Mouse (Mus musculus): ENCODE results near the gene Ccdc61. TPM values are rescaled to one million over a fixed set of nuclear protein-coding genes. Genes with fewer than 3 reads are reported as not detected.

Gene Ccdc61
- polyA plus RNA-seq, 1 experiment from 2014 or later = 35.7 TPM

GRCm38 (mm10) chr7:18922807-18923206 lies 12.6 kb upstream of the Ccdc61 start:
- H3K27ac ChIP-seq (ENCODE audit: low read depth, low read length) = peak overlapping the region; percentile 96
- no peak overlapping the region for H3K4me3 ChIP-seq (ENCODE audit: low read length)
- H3K9me3 ChIP-seq (ENCODE audit: control insufficient read depth, low read length) = no peaks in the 10 kb centered on the region
- H3K4me2 ChIP-seq (ENCODE audit: low read length) = peak overlapping the region; percentile 43
- no peaks in the 10 kb centered on the region for H3K36me3 ChIP-seq (ENCODE audit: control insufficient read depth, insufficient read depth, low read length)
- no peaks in the 10 kb centered on the region for H3K27me3 ChIP-seq (replicated peaks; ENCODE audit: control insufficient read depth, insufficient read depth, low read length)
- peaks cover 41% of the 10 kb centered on the region for H3K4me1 ChIP-seq (ENCODE audit: control insufficient read depth, insufficient read depth, low read depth, low read length)
- ATAC-seq = peak; percentile 5
- WGBS = 11% methylated on average over 5 of the region's 5 CpGs
- no peak overlapping the region for H3K9ac ChIP-seq (ENCODE audit: low read depth, low read length)

GRCm38 (mm10) chr7:18921069-18921468 lies 10.9 kb upstream of the Ccdc61 start:
- no peaks in the 10 kb centered on the region for H3K9me3 ChIP-seq (ENCODE audit: control insufficient read depth, low read length)
- peak overlapping the region; percentile 64 for H3K27ac ChIP-seq (ENCODE audit: low read depth, low read length)
- WGBS = 5% methylated on average over 12 of the region's 12 CpGs
- H3K4me3 ChIP-seq (ENCODE audit: low read length) = peak overlapping the region; percentile 1; the same call in 1 of the 2 replicates
- no peaks in the 10 kb centered on the region for H3K27me3 ChIP-seq (replicated peaks; ENCODE audit: control insufficient read depth, insufficient read depth, low read length)
- peak overlapping the region; percentile 47 for H3K4me2 ChIP-seq (ENCODE audit: low read length)
- H3K9ac ChIP-seq (ENCODE audit: low read depth, low read length) = peak overlapping the region; percentile 25
- peak; percentile 35; the same call in 1 of the 2 replicates for ATAC-seq
- H3K4me1 ChIP-seq (ENCODE audit: control insufficient read depth, insufficient read depth, low read depth, low read length) = peaks cover 38% of the 10 kb centered on the region
- H3K36me3 ChIP-seq (ENCODE audit: control insufficient read depth, insufficient read depth, low read length) = no peaks in the 10 kb centered on the region

- Histone ChIP-seq H3K36me3 (ENCODE audit: control insufficient read depth, insufficient read depth, low read length) (no peaks in the 10 kb centered on the region), H3K27ac (ENCODE audit: low read depth, low read length) (0 out of 2 replicates have a peak overlapping the region, but pooled peaks have one; percentile 34), H3K4me2 (ENCODE audit: low read length) (no peak overlapping the region), H3K9ac (ENCODE audit: low read depth, low read length) (no peak overlapping the region), H3K4me3 (ENCODE audit: low read length) (no peak overlapping the region), H3K4me1 (ENCODE audit: control insufficient read depth, insufficient read depth, low read depth, low read length) (peaks cover 18% of the 10 kb centered on the region), H3K9me3 (ENCODE audit: control insufficient read depth, low read length) (no peaks in the 10 kb centered on the region), H3K27me3 (replicated peaks; ENCODE audit: control insufficient read depth, insufficient read depth, low read length) (no peaks in the 10 kb centered on the region)
- WGBS = 47% methylated on average over 3 of the region's 3 CpGs
- no peak for ATAC-seq
Measured at GRCm38 (mm10) chr7:18917931-18918330, 7.7 kb upstream of the Ccdc61 start.

DNA sequence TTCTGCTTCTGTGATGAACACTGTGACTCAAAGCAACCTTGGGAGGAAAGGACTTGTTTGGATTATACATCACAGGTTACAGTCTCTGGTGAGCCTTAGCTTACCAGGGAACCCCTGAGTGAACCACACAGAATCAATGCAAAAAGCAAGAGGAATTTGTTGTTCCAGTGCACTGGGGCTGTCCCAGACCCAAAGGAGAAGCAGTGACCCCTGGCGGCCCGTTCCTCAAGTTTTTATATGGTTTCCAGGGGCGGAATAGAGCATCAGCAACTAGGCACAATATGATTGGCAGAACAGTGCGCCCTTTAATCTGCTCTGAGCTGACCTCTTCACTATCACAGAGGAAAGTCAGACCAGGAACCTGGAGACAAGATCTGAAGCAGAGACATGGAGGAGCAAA lies 6.0 kb upstream of the Ccdc61 start:
- Histone ChIP-seq H3K27ac (ENCODE audit: low read depth, low read length) (no peak overlapping the region), H3K9me3 (ENCODE audit: control insufficient read depth, low read length) (no peaks in the 10 kb centered on the region), H3K4me1 (ENCODE audit: control insufficient read depth, insufficient read depth, low read depth, low read length) (peaks cover 4% of the 10 kb centered on the region), H3K4me3 (ENCODE audit: low read length) (no peak overlapping the region), H3K4me2 (ENCODE audit: low read length) (no peak overlapping the region), H3K36me3 (ENCODE audit: control insufficient read depth, insufficient read depth, low read length) (no peaks in the 10 kb centered on the region), H3K9ac (ENCODE audit: low read depth, low read length) (no peak overlapping the region), H3K27me3 (replicated peaks; ENCODE audit: control insufficient read depth, insufficient read depth, low read length) (no peaks in the 10 kb centered on the region)
- 68% methylated on average over 4 of the region's 4 CpGs for WGBS
- no peak for ATAC-seq

DNA sequence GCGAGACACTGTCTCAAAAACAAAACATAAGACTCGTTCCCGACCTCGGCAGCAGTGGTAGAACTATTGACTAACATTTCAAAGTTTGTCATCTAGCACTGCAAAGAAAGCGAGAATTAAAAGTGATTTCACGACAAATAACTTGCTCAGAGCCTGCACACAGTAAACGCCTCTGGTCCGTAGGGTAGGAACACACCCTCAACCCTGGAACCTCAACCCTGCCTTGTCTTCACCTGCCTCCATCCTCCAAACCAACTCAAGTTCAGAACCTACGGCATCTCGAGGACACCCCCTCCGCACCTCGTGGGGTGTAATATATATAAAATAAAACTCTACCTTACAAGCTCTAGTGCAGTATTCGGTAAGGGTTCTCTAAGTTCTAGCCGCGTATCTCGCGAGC lies 418 bp downstream of the Ccdc61 start:
- 5% methylated on average over 17 of the region's 17 CpGs for WGBS
- H3K27me3 ChIP-seq (replicated peaks; ENCODE audit: control insufficient read depth, insufficient read depth, low read length) = no peaks in the 10 kb centered on the region
- no peak for ATAC-seq
- peak overlapping the region; percentile 65 for H3K9ac ChIP-seq (ENCODE audit: low read depth, low read length)
- peak overlapping the region; percentile 68 for H3K4me2 ChIP-seq (ENCODE audit: low read length)
- H3K36me3 ChIP-seq (ENCODE audit: control insufficient read depth, insufficient read depth, low read length) = no peaks in the 10 kb centered on the region
- no peak overlapping the region for H3K27ac ChIP-seq (ENCODE audit: low read depth, low read length)
- H3K4me1 ChIP-seq (ENCODE audit: control insufficient read depth, insufficient read depth, low read depth, low read length) = peaks cover 15% of the 10 kb centered on the region
- H3K9me3 ChIP-seq (ENCODE audit: control insufficient read depth, low read length) = no peaks in the 10 kb centered on the region
- H3K4me3 ChIP-seq (ENCODE audit: low read length) = peak overlapping the region; percentile 61

DNA sequence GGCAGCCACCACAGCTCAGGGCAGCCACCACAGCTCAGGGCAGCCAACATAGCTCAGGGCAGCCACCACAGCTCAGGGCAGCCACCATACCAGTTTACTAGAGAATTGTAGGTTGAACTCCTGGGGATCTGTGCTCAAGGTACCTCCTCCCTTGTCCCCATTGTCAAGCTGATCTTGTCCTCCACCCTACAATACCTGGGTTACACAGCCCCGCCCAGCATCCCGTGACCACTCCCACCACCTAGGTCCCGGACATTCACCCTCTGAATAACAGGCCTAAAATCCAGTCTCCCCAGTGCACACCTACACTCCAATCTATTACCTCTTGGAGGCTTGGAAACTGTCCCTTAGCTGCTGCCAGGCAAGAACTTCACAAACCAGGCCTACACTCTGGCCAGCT lies 5.2 kb downstream of the Ccdc61 start:
- no peak overlapping the region for H3K4me2 ChIP-seq (ENCODE audit: low read length)
- no peak for ATAC-seq
- H3K9ac ChIP-seq (ENCODE audit: low read depth, low read length) = no peak overlapping the region
- peaks cover 10% of the 10 kb centered on the region for H3K4me1 ChIP-seq (ENCODE audit: control insufficient read depth, insufficient read depth, low read depth, low read length)
- no peak overlapping the region for H3K4me3 ChIP-seq (ENCODE audit: low read length)
- no peaks in the 10 kb centered on the region for H3K27me3 ChIP-seq (replicated peaks; ENCODE audit: control insufficient read depth, insufficient read depth, low read length)
- WGBS = 85% methylated on average over 3 of the region's 3 CpGs
- H3K27ac ChIP-seq (ENCODE audit: low read depth, low read length) = no peak overlapping the region
- H3K36me3 ChIP-seq (ENCODE audit: control insufficient read depth, insufficient read depth, low read length) = no peaks in the 10 kb centered on the region
- no peaks in the 10 kb centered on the region for H3K9me3 ChIP-seq (ENCODE audit: control insufficient read depth, low read length)

DNA sequence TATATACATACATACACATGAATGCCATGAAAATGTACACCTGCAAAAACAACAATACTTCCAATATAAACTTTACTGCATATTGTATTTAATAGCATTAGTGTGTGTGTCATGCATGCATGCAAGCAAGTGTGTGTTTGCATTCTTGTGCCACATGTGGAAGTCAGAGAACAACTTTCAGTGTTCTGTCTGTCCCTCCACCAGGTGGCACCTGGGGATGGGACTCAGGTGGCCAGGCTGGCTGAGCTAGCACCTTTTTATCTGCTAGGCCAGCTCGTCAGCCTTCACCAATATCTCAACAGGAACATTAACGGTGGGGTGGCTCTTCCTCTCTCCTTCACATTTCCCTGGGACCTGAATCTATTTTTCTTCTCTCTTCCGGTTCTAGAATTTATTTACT lies 7.7 kb downstream of the Ccdc61 start:
- ATAC-seq = no peak
- WGBS = 69% methylated on average over 3 of the region's 3 CpGs
- no peaks in the 10 kb centered on the region for H3K4me1 ChIP-seq (ENCODE audit: control insufficient read depth, insufficient read depth, low read depth, low read length)

DNA sequence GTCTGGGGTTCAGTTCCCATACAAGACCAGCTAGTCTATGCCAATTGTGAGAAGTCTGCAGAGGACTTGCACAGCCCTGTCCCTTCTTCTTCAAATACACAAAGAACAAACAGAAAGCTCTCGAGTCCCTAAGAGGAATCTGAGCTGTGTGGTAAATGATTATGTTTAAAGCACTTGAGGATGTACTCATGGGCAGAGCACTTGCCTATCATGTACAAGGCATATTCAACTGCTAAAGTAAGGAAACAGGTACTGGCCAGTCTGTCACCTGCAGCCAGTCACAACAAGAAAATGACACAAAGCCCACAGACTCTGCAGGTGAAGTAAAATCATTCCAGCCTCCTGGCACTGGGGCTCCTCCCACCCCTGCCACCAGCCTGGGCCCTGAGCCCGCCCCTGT lies 9.7 kb downstream of the Ccdc61 start:
- WGBS = 92% methylated on average over 2 of the region's 2 CpGs
- ATAC-seq = no peak
- Histone ChIP-seq H3K4me1 (ENCODE audit: control insufficient read depth, insufficient read depth, low read depth, low read length) (peaks cover 2% of the 10 kb centered on the region; the same call in 1 of the 2 replicates), H3K36me3 (ENCODE audit: control insufficient read depth, insufficient read depth, low read length) (no peaks in the 10 kb centered on the region), H3K27ac (ENCODE audit: low read depth, low read length) (no peak overlapping the region), H3K9me3 (ENCODE audit: control insufficient read depth, low read length) (no peaks in the 10 kb centered on the region), H3K9ac (ENCODE audit: low read depth, low read length) (no peak overlapping the region), H3K4me2 (ENCODE audit: low read length) (no peak overlapping the region), H3K4me3 (ENCODE audit: low read length) (no peak overlapping the region), H3K27me3 (replicated peaks; ENCODE audit: control insufficient read depth, insufficient read depth, low read length) (no peaks in the 10 kb centered on the region)

More for the DNA sequence above, 7.7 kb downstream of the Ccdc61 start:
- no peak overlapping the region for H3K27ac ChIP-seq (ENCODE audit: low read depth, low read length)
- no peak overlapping the region for H3K9ac ChIP-seq (ENCODE audit: low read depth, low read length)
- no peak overlapping the region for H3K4me2 ChIP-seq (ENCODE audit: low read length)
- H3K36me3 ChIP-seq (ENCODE audit: control insufficient read depth, insufficient read depth, low read length) = no peaks in the 10 kb centered on the region
- H3K4me3 ChIP-seq (ENCODE audit: low read length) = no peak overlapping the region
- H3K27me3 ChIP-seq (replicated peaks; ENCODE audit: control insufficient read depth, insufficient read depth, low read length) = no peaks in the 10 kb centered on the region
- no peaks in the 10 kb centered on the region for H3K9me3 ChIP-seq (ENCODE audit: control insufficient read depth, low read length)

DNA sequence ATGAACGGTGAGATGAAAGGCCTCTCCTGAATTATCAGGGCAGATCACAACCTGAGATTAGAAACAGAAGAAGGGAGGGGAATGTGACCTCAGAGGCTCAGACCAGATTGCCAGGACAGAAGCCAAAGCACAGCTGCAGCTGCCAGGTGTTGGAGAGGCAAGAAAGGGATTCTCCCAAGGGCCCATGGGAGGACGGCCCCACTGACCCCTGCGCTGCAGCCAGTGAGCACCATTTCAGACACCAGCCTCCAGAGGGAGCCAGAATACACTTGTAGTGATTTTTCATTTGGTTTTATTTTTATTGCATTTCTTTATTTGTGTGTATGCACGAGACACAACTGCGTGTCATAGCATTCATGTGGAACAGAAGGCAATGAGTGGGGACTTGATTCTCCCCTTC lies 13.7 kb downstream of the Ccdc61 start:
- H3K9me3 ChIP-seq (ENCODE audit: control insufficient read depth, low read length) = no peaks in the 10 kb centered on the region
- H3K4me3 ChIP-seq (ENCODE audit: low read length) = no peak overlapping the region
- no peaks in the 10 kb centered on the region for H3K27me3 ChIP-seq (replicated peaks; ENCODE audit: control insufficient read depth, insufficient read depth, low read length)
- H3K4me2 ChIP-seq (ENCODE audit: low read length) = no peak overlapping the region
- peaks cover 19% of the 10 kb centered on the region for H3K4me1 ChIP-seq (ENCODE audit: control insufficient read depth, insufficient read depth, low read depth, low read length)
- no peaks in the 10 kb centered on the region for H3K36me3 ChIP-seq (ENCODE audit: control insufficient read depth, insufficient read depth, low read length)
- H3K9ac ChIP-seq (ENCODE audit: low read depth, low read length) = no peak overlapping the region
- 23% methylated on average over 5 of the region's 5 CpGs for WGBS
- H3K27ac ChIP-seq (ENCODE audit: low read depth, low read length) = no peak overlapping the region
- no peak for ATAC-seq
